Mouse (Mus musculus) CH12.LX (cell line): ENCODE data around the gene Spaca7. TPM values are rescaled to one million over a fixed set of nuclear protein-coding genes. Genes with fewer than 3 reads are reported as not detected.

Experiments used
- DNase-seq: peaks from one replicate; pipeline ENCODE4 v3.0.0-alpha.2; 2013; ENCODE audit errors: extremely low read depth
- H3K27ac ChIP-seq: 2 replicates; pipeline ENCODE4 v1.5.1; 2012; ENCODE audit warnings: low read depth, mild to moderate bottlenecking, control low read depth, moderate library complexity; ENCODE audit not compliant: insufficient read depth
- H3K27me3 ChIP-seq: replicated peaks from 2 replicates; pipeline ENCODE3; 2012; ENCODE audit warnings: inconsistent platforms
- H3K36me3 ChIP-seq, 2 experiments: replicated peaks in 1 of 2; 2 replicates each; pipeline versions ENCODE3 to v1.6.1; 2012; ENCODE audit warnings: inconsistent platforms in 1 of 2, low read length in 1 of 2, mild to moderate bottlenecking in 1 of 2, mixed read lengths in 1 of 2, moderate library complexity in 1 of 2; ENCODE audit not compliant: control insufficient read depth in 1 of 2, insufficient read depth in 1 of 2
- H3K4me1 ChIP-seq, 2 experiments: 2 replicates each; pipeline ENCODE4 v1.6.1; 2012; ENCODE audit warnings: inconsistent platforms in 1 of 2, moderate library complexity in 1 of 2; ENCODE audit not compliant: insufficient read depth in 2 of 2, control insufficient read depth in 1 of 2
- H3K4me2 ChIP-seq: 2 replicates; pipeline ENCODE4 v1.6.1; 2012; ENCODE audit warnings: low read depth, mild to moderate bottlenecking, control low read depth; ENCODE audit not compliant: poor library complexity, insufficient read depth, severe bottlenecking
- H3K4me3 ChIP-seq, 3 experiments: fragments of 150-350 bp in 1 of 3; sonication (generic) in 1 of 3; replicated peaks in 1 of 3; 2 replicates each; pipeline versions ENCODE3 to v1.5.1; 2011 to 2012; ENCODE audit warnings: low read depth in 2 of 3, low read length in 2 of 3, mild to moderate bottlenecking in 2 of 3, moderate library complexity in 2 of 3, control low read depth in 1 of 3, improper control_type of control experiment in 1 of 3, inconsistent platforms in 1 of 3, mixed read lengths in 1 of 3; ENCODE audit not compliant: poor library complexity in 1 of 3
- H3K79me2 ChIP-seq: replicated peaks from 2 replicates; pipeline ENCODE4 v1.6.1; 2012; ENCODE audit warnings: mild to moderate bottlenecking, moderate library complexity; ENCODE audit not compliant: control insufficient read depth, poor library complexity, insufficient read depth, severe bottlenecking; ENCODE audit errors: extremely low read depth
- H3K9ac ChIP-seq: 2 replicates; pipeline ENCODE4 v1.6.1; 2012; ENCODE audit warnings: low read depth, mild to moderate bottlenecking, control low read depth, moderate library complexity; ENCODE audit not compliant: insufficient read depth
- H3K9me3 ChIP-seq: replicated peaks from 2 replicates; pipeline ENCODE3; 2012; ENCODE audit warnings: low read length, inconsistent platforms, mixed read lengths
- CTCF ChIP-seq, 2 experiments: IDR thresholded peaks in 1 of 2; conservative IDR thresholded peaks in 1 of 2; 2 replicates each; pipeline ENCODE4 v1.5.1; 2011 to 2012; ENCODE audit warnings: low read depth in 2 of 2, low read length in 2 of 2, improper control_type of control experiment in 1 of 2, inconsistent platforms in 1 of 2, mild to moderate bottlenecking in 1 of 2, moderate library complexity in 1 of 2
- E2F4 ChIP-seq: IDR thresholded peaks from 2 replicates; pipeline ENCODE4 v1.6.1; 2011; ENCODE audit warnings: low read depth, low read length, improper control_type of control experiment; ENCODE audit not compliant: insufficient replicate concordance
- EP300 ChIP-seq: IDR thresholded peaks from 2 replicates; pipeline ENCODE4 v1.6.1; 2011; ENCODE audit warnings: low read length, improper control_type of control experiment
- ETS1 ChIP-seq: conservative IDR thresholded peaks from 2 replicates; pipeline ENCODE4 v1.6.1; 2012; ENCODE audit warnings: low read depth, mild to moderate bottlenecking, inconsistent platforms, low read length, improper control_type of control experiment, moderate library complexity
- JUN ChIP-seq: IDR thresholded peaks from 2 replicates; pipeline ENCODE4 v1.6.1; 2011; ENCODE audit warnings: low read depth, mild to moderate bottlenecking, low read length, improper control_type of control experiment, moderate library complexity; ENCODE audit not compliant: insufficient read depth
- MAFK ChIP-seq: IDR thresholded peaks from 2 replicates; pipeline ENCODE4 v1.6.1; 2011; ENCODE audit warnings: low read length, improper control_type of control experiment; ENCODE audit not compliant: insufficient replicate concordance
- MAX ChIP-seq: IDR thresholded peaks from 2 replicates; pipeline ENCODE4 v1.6.1; 2011; ENCODE audit warnings: low read length, improper control_type of control experiment
- MAZ ChIP-seq: IDR thresholded peaks from 2 replicates; pipeline ENCODE4 v1.6.1; 2012; ENCODE audit warnings: low read depth, mild to moderate bottlenecking, inconsistent platforms, low read length, improper control_type of control experiment, moderate library complexity
- PAX5 ChIP-seq: IDR thresholded peaks from 2 replicates; pipeline ENCODE4 v1.6.1; 2012; ENCODE audit warnings: low read length, inconsistent platforms, mixed read lengths
- SIN3A ChIP-seq: IDR thresholded peaks from 2 replicates; pipeline ENCODE4 v1.6.1; 2012; ENCODE audit warnings: low read length, improper control_type of control experiment, inconsistent platforms
- SMC3 ChIP-seq: IDR thresholded peaks from 2 replicates; pipeline ENCODE4 v1.6.1; 2011; ENCODE audit warnings: low read depth, low read length, improper control_type of control experiment
- TCF12 ChIP-seq: IDR thresholded peaks from 2 replicates; pipeline ENCODE4 v1.6.1; 2014; ENCODE audit warnings: low read depth, mild to moderate bottlenecking, inconsistent platforms, low read length, improper control_type of control experiment
- UBTF ChIP-seq: IDR thresholded peaks from 2 replicates; pipeline ENCODE4 v1.6.1; 2012; ENCODE audit warnings: low read depth, mild to moderate bottlenecking, inconsistent platforms, low read length, improper control_type of control experiment, moderate library complexity
- USF1 ChIP-seq: IDR thresholded peaks from 2 replicates; pipeline ENCODE4 v1.6.1; 2014; ENCODE audit warnings: low read depth, mild to moderate bottlenecking, inconsistent platforms, low read length, improper control_type of control experiment
- USF2 ChIP-seq: conservative IDR thresholded peaks from 2 replicates; pipeline ENCODE4 v1.6.1; 2011; ENCODE audit warnings: low read depth, low read length, improper control_type of control experiment
- ZKSCAN1 ChIP-seq: IDR thresholded peaks from 2 replicates; pipeline ENCODE4 v1.6.1; 2012; ENCODE audit warnings: low read depth, inconsistent platforms, low read length, improper control_type of control experiment, borderline replicate concordance
- ZMIZ1 ChIP-seq: IDR thresholded peaks from 2 replicates; pipeline ENCODE4 v1.6.1; 2012; ENCODE audit warnings: low read depth, mild to moderate bottlenecking, inconsistent platforms, low read length, improper control_type of control experiment
- ZNF384 ChIP-seq: IDR thresholded peaks from 2 replicates; pipeline ENCODE4 v1.6.1; 2012; ENCODE audit warnings: low read depth, low read length, improper control_type of control experiment, inconsistent platforms
- dilution Hi-C: fragments of 300-500 bp; cut with MboI; formaldehyde crosslinking; loops from 2 replicates; pipeline ENCODE4 v1.14.3; 2020; ENCODE audit warnings: low sequenced_read_pairs; ENCODE audit not compliant: extremely low pct_unique_long_range_greater_than_20kb, extremely low pct_ligation_motif_present
- in situ Hi-C: fragments of 300-500 bp; cut with MboI; formaldehyde crosslinking; loops from 3 replicates; pipeline ENCODE4 v1.14.3; 2019; ENCODE audit warnings: low sequenced_read_pairs, low pct_ligation_motif_present, low pct_unique_long_range_greater_than_20kb, mixed read lengths
- polyA plus RNA-seq: library from polyadenylated mRNA; unstranded; fragments of >175 nt; gene quantifications from 2 replicates; pipeline ENCODE4 v1.2.1, GENCODE M21; 2012; ENCODE audit warnings: low read depth; ENCODE audit not compliant: insufficient read length
- total RNA-seq, 2 experiments: library from RNA; depleted of rRNA; stranded (reverse); fragments of 300-350 nt in 1 of 2; fragments of >200 nt in 1 of 2; gene quantifications; 2 replicates each; pipeline ENCODE4 v1.2.3; 2012 to 2014

Spaca7 gene
- total and polyA plus RNA-seq, 3 experiments, result not detected

GRCm38 (mm10) chr8:12528659-12529058, 44.2 kb upstream of the Spaca7 start:
- dilution Hi-C loops, result no loop called here
- in situ Hi-C loops, result no loop called here
- no peak overlapping the region for H3K9ac ChIP-seq

GRCm38 (mm10) chr8:12535617-12536016, 37.2 kb upstream of the Spaca7 start:
- Histone ChIP-seq H3K27ac (no peak overlapping the region), H3K9me3 (no peaks in the 10 kb centered on the region), H3K9ac (no peak overlapping the region), H3K4me1 (no peaks in the 10 kb centered on the region), H3K27me3 (peaks cover 86% of the 10 kb centered on the region)
- dilution Hi-C loops, result no loop called here
- TF ChIP-seq PAX5, result no peak
- no peak for TF ChIP-seq E2F4
- TF ChIP-seq MAX, result no peak
- no peak for TF ChIP-seq EP300
- no peak for TF ChIP-seq ZKSCAN1
- no peak for TF ChIP-seq SMC3
- no peak for TF ChIP-seq USF2
- TF ChIP-seq SIN3A, result no peak
- TF ChIP-seq, all 38 proteins: peak for 0
- no peak for DNase-seq
- Histone ChIP-seq H3K4me3 (no peak overlapping the region), H3K36me3 (no peaks in the 10 kb centered on the region), H3K79me2 (no peaks in the 10 kb centered on the region), H3K4me2 (no peak overlapping the region)
- in situ Hi-C loops, result no loop called here

More at GRCm38 (mm10) chr8:12528659-12529058, 44.2 kb upstream of the Spaca7 start:
- H3K79me2 ChIP-seq, result no peaks in the 10 kb centered on the region
- TF ChIP-seq USF2, result no peak
- TF ChIP-seq JUN, result no peak
- TF ChIP-seq CTCF (conservative IDR thresholded peaks at IDR 0.05 in 1 of 2, IDR thresholded peaks at IDR 0.05 in 1 of 2; ENCODE audit: low read depth in 2 of 2, low read length in 2 of 2), result no peak
- no peak for TF ChIP-seq MAX
- TF ChIP-seq ZNF384, result no peak
- no peak for TF ChIP-seq ZMIZ1
- TF ChIP-seq MAFK, result no peak
- no peak for TF ChIP-seq ZKSCAN1
- no peak for TF ChIP-seq UBTF
- no peak for TF ChIP-seq SMC3
- TF ChIP-seq MAZ, result no peak
- no peak for TF ChIP-seq TCF12
- TF ChIP-seq USF1, result no peak
- no peak for TF ChIP-seq ETS1
- TF ChIP-seq, all 38 proteins: peak for 0
- no peak overlapping the region for H3K27ac ChIP-seq
- no peaks in the 10 kb centered on the region for H3K9me3 ChIP-seq
- no peak overlapping the region for H3K4me3 ChIP-seq
- no peaks in the 10 kb centered on the region for H3K36me3 ChIP-seq
- no peaks in the 10 kb centered on the region for H3K4me1 ChIP-seq
- no peak for DNase-seq
- peaks cover 82% of the 10 kb centered on the region for H3K27me3 ChIP-seq
- H3K4me2 ChIP-seq, result no peak overlapping the region
